Mouse (Mus musculus) cerebellum, adult 2 months (tissue): Measurements from ENCODE around the gene Alpk3. TPM values are rescaled to one million over a fixed set of nuclear protein-coding genes. Genes with fewer than 3 reads are reported as not detected.

ENCODE experiments used
- DNase-seq, 2 experiments: peaks; one replicate each; pipeline ENCODE4 v3.0.0; 2021
- H3K27ac ChIP-seq: fragments of 200-500 bp; 2 replicates; pipeline ENCODE4 v1.5.1; 2012; ENCODE audit warnings: low read length, control low read depth, inconsistent platforms; ENCODE audit not compliant: insufficient read depth
- H3K27me3 ChIP-seq: fragments of 200-500 bp; 2 replicates; pipeline ENCODE4 v1.6.1; 2012; ENCODE audit warnings: inconsistent platforms, mild to moderate bottlenecking, low read length, moderate library complexity; ENCODE audit not compliant: control insufficient read depth, insufficient read depth
- H3K4me1 ChIP-seq: fragments of 200-500 bp; 2 replicates; pipeline ENCODE4 v1.6.1; 2011; ENCODE audit warnings: low read length; ENCODE audit not compliant: control insufficient read depth, insufficient read depth
- H3K4me3 ChIP-seq: fragments of 200-500 bp; replicated peaks from 2 replicates; pipeline ENCODE3; 2011; ENCODE audit warnings: mild to moderate bottlenecking, low read depth, low read length, control low read depth; ENCODE audit not compliant: insufficient read depth
- CTCF ChIP-seq: fragments of 200-500 bp; IDR thresholded peaks from 2 replicates; pipeline ENCODE4 v1.5.1; 2011; ENCODE audit warnings: low read depth, mild to moderate bottlenecking, control low read depth, low read length, moderate library complexity, borderline replicate concordance; ENCODE audit not compliant: insufficient read depth
- POLR2A ChIP-seq: fragments of 200-500 bp; IDR thresholded peaks from 2 replicates; pipeline ENCODE4 v1.6.1; 2011; ENCODE audit warnings: low read length, control low read depth, borderline replicate concordance; ENCODE audit not compliant: insufficient read depth
- whole genome bisulfite sequencing: fragments of 180-500 bp; shearing (Covaris S2); methylation state at CpG from one replicate; pipeline ENCODE4 v1.1.7; 2018; 5-methylcytosine and 5-hydroxymethylcytosine counted together
- polyA plus RNA-seq: library from polyadenylated mRNA; depleted of rRNA; stranded (reverse); fragments of >200 nt; gene quantifications from 2 replicates; pipeline ENCODE4 v1.2.3, GENCODE M21; 2012

Alpk3 gene
- polyA plus RNA-seq, 1 experiment = 0.15 TPM

DNA sequence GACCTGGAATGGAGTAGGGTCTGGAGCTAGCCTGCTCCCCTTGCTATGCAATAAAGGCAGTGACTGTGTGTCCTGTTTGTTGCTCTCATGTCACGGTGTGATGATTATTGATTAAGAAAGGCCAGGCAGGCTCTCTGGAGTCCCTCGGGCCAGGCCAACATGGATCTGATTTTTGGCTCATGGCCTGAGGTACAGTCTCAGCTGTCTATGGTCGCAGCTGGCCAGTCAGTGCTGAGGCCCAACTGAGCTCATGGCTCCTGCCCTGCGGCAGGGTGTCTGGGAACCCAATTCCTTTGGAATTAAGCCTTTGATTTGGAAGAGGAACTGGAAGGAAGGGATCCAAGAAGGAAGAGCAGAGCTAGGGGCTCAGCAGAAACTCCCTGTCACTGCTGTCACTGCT is 48.1 kb downstream of the Alpk3 start:
- Histone ChIP-seq H3K4me3 (no peak overlapping the region), H3K27ac (no peak overlapping the region), H3K4me1 (peaks cover 8% of the 10 kb centered on the region; the same call in 1 of the 2 replicates), H3K27me3 (no peaks in the 10 kb centered on the region)
- 39% methylated on average over 4 of the region's 4 CpGs for WGBS
- TF ChIP-seq POLR2A (no peak), CTCF (no peak)
- no peak for DNase-seq

- no peak for DNase-seq
- Histone ChIP-seq H3K4me1 (peaks cover 12% of the 10 kb centered on the region; the same call in 1 of the 2 replicates), H3K27ac (no peak overlapping the region), H3K27me3 (no peaks in the 10 kb centered on the region), H3K4me3 (no peak overlapping the region)
- 92% methylated on average over 5 of the region's 5 CpGs for WGBS
- TF ChIP-seq CTCF (no peak), POLR2A (no peak)
These were observed 50.8 kb downstream of the Alpk3 start for GRCm38 (mm10) chr7:81108226-81108625.

DNA sequence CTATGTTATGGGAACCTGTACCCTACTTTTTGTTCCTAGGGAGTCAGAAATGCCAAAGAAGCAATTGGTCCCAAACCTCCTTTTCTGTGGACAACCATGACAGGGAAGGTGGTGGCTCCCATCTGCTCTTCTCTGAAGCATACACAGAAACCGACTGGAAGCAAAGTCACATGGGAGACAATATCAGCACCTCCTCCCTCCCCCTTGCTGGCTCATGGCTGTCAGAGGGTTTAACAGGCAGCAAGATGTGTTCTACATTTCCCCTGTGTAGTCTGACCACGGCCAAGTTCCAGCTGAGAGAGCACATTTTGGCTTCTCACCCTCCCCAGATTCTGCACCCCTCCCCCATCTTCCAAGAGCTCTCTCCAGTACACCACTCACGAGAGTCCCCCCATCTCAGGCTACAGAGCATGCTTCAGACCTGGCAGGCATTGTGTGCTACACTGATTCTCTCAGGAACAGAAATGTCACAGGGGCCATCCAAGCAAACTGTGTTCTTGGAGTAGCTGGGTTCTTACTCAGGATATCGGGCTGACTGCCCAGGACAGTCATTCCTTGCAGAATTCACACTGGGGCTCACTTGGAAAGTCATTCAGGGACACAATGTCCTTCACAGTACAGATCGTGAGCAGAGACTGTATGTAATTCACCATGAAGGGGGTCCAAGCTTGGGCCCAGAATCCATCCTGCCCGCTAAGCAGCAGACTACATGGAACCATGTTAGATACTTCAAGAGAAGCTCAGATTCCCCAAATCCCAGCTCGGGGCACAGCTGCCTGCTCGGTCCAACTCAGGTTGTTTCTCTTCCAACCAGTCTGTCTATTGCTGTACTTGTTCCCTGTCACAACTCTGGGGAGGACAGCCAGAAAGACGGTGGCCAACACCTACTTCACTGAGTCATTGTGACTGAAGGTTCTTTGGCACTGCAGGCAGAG is 52.6 kb downstream of the Alpk3 start:
- peak; percentile 15 to 29 for DNase-seq
- Histone ChIP-seq H3K4me1 (peaks cover 12% of the 10 kb centered on the region; the same call in 1 of the 2 replicates), H3K27me3 (no peaks in the 10 kb centered on the region), H3K27ac (no peak overlapping the region), H3K4me3 (no peak overlapping the region)
- WGBS = 18% methylated on average over 9 of the region's 9 CpGs
- TF ChIP-seq CTCF = no peak

- peaks cover 12% of the 10 kb centered on the region; the same call in 1 of the 2 replicates for H3K4me1 ChIP-seq
- no peak overlapping the region for H3K4me3 ChIP-seq
- 79% methylated on average over 4 of the region's 4 CpGs for WGBS
- TF ChIP-seq CTCF (no peak), POLR2A (no peak)
- no peaks in the 10 kb centered on the region for H3K27me3 ChIP-seq
- no peak for DNase-seq
- H3K27ac ChIP-seq = no peak overlapping the region
These were observed 53.4 kb downstream of the Alpk3 start for GRCm38 (mm10) chr7:81110791-81111190.

DNA sequence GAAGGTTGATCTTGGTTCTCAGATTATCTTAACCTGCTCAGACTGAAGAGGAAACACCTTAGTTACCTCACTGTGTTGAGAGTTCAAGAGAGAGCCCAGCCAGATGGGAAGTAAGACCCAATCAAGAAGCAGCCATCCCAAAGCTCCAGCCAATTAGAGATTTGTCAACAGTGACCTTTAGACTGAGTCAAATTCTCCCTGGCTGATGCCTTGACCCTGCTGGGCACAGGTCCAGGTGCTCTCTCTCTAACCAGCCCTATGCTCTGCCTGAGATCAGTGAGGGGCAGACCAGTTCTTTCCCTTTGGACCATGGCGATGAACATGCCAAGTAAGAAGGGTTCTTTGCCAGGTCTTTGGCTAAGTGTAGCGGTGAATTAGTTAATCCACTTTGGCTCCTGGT is 54.3 kb downstream of the Alpk3 start:
- 84% methylated on average over 2 of the region's 2 CpGs for WGBS
- H3K27me3 ChIP-seq = no peaks in the 10 kb centered on the region
- no peak overlapping the region for H3K27ac ChIP-seq
- TF ChIP-seq CTCF (no peak), POLR2A (no peak)
- peaks cover 12% of the 10 kb centered on the region; the same call in 1 of the 2 replicates for H3K4me1 ChIP-seq
- no peak for DNase-seq
- no peak overlapping the region for H3K4me3 ChIP-seq

DNA sequence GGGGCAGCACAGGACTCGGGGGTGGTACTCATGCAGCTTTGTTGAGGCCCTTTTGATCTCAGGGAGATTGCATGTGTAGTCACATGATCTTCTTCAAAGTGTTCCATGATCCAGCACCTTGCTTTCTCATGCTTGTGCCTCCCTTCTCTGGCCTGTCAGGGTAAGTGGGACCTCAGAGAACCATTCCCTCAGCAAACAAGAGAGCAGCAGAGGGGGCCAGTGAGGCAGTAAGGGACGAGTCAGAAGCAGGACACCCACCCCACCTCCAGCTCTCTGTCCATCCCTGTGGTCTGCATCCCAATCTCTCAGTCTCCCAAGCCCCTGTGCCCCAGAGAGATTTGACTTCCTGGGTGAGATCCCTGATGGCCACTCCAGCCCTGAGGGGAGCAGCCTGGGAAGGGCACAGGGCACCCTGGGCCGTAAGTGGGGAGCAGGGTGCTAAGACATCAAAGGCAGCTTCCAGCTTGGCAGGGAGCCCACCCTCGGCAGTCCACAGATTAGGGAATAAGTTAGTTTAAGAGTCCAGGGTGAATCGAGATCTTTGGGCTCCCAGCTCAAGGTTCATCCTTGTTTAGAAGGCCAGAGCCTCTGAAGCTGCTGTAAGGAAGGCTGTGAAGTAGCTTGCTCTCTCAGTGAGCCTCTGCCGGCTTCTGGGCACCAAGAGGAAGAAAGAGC is 55.4 kb downstream of the Alpk3 start:
- H3K27me3 ChIP-seq = no peaks in the 10 kb centered on the region
- no peak for DNase-seq
- H3K27ac ChIP-seq = no peak overlapping the region
- 55% methylated on average over 6 of the region's 6 CpGs for WGBS
- no peak for TF ChIP-seq POLR2A
- no peak for TF ChIP-seq CTCF
- no peak overlapping the region for H3K4me3 ChIP-seq
- peaks cover 12% of the 10 kb centered on the region; the same call in 1 of the 2 replicates for H3K4me1 ChIP-seq

GRCm38 (mm10) chr7:81114555-81114954 is 57.2 kb downstream of the Alpk3 start, which contains the start of gene Slc28a1:
TSS of gene Slc28a1 (plus strand) at chr7:81114799.
- TF ChIP-seq POLR2A = no peak
- TF ChIP-seq CTCF = no peak
- no peaks in the 10 kb centered on the region for H3K27me3 ChIP-seq
- H3K4me3 ChIP-seq = no peak within 1 kb of the TSS
- H3K27ac ChIP-seq = no peak within 1 kb of the TSS
- H3K4me1 ChIP-seq = peaks cover 11% of the 10 kb centered on the region; the same call in 1 of the 2 replicates
- 55% methylated on average over 6 of the region's 6 CpGs for WGBS
- no peak for DNase-seq

DNA sequence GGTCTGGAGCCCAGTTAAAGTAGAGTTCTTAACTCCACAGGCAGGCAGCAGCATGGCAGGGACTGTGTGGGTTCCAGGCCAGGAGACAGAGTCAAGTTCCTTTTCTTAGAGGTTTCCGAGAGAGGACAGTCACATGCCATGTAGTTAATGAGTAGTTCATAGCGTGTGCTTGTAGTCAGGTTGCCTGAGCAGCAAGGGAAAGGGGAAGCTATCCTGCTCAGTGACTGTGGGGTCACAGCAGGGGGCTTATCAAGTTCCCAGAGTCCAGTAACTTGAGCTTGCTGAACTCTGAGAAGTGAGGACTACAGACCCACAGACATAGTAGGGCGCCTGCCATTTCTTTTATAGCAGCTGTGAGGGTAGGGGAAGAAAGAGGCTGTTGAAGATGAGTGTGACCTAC is 63.7 kb downstream of the Alpk3 start:
- no peak for TF ChIP-seq POLR2A
- TF ChIP-seq CTCF = no peak
- peaks cover 7% of the 10 kb centered on the region for H3K4me1 ChIP-seq
- H3K4me3 ChIP-seq = no peak overlapping the region
- DNase-seq = no peak
- no peaks in the 10 kb centered on the region for H3K27me3 ChIP-seq
- 58% methylated on average over 3 of the region's 3 CpGs for WGBS
- H3K27ac ChIP-seq = no peak overlapping the region
